Mouse (Mus musculus): ENCODE data around the gene Lbhd1.
"Not testable (repeated sequence)": the region's sequence is repeated elsewhere in the genome, so short reads cannot be mapped to it uniquely, and the experiment has no call there.

DNA sequence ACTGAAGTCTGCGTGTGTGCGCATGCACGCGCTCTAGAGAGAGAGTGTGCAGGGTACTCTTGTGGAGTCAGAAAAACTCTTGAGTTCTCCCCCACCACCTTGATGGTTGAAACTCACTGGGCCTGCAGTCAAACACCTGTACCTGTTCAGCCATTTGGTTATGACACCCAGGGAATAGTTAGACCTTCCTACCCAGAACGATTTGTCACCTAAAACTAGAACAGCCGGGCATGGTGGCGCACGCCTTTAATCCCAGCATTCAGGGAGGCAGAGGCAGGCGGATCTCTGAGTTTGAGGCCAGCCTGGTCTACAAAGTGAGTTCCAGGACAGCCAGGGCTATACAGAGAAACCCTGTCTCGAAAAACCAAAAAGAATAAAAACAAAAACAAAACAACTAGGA lies 47.2 kb upstream of the Lbhd1 start:
- not testable (repeated sequence) for TF ChIP-seq CTCF (IDR thresholded peaks at IDR 0.05; ENCODE audit: low read depth, low read length); POLR2A (IDR thresholded peaks at IDR 0.05; ENCODE audit: extremely low read depth, insufficient read depth, low read length)
